Mouse (Mus musculus) MEL (cell line): ENCODE data around the gene Fbxl16.

ENCODE experiments used
- CHD1 ChIP-seq: IDR thresholded peaks from 2 replicates; pipeline ENCODE4 v1.6.1; 2012; ENCODE audit warnings: low read depth, mild to moderate bottlenecking, inconsistent platforms, low read length, improper control_type of control experiment
- CHD2 ChIP-seq: IDR thresholded peaks from 2 replicates; pipeline ENCODE4 v1.6.1; 2011; ENCODE audit warnings: low read length, improper control_type of control experiment
- CTCF ChIP-seq, 3 experiments: IDR thresholded peaks in 2 of 3; conservative IDR thresholded peaks in 1 of 3; 2 replicates each; pipeline ENCODE4 v1.5.1; 2011 to 2012; ENCODE audit warnings: low read length in 3 of 3, low read depth in 2 of 3, mild to moderate bottlenecking in 2 of 3, improper control_type of control experiment in 1 of 3, inconsistent platforms in 1 of 3, mixed read lengths in 1 of 3, moderate library complexity in 1 of 3; ENCODE audit not compliant: control insufficient read depth in 1 of 3, insufficient read depth in 1 of 3, poor library complexity in 1 of 3, severe bottlenecking in 1 of 3
- EP300 ChIP-seq, 2 experiments: IDR thresholded peaks; 2 replicates each; pipeline ENCODE4 v1.6.1; 2011; ENCODE audit warnings: improper control_type of control experiment in 2 of 2, low read length in 2 of 2, low read depth in 1 of 2, mild to moderate bottlenecking in 1 of 2
- GATA1 ChIP-seq: IDR thresholded peaks from 2 replicates; pipeline ENCODE4 v1.6.1; 2011; ENCODE audit warnings: low read depth, low read length, improper control_type of control experiment
- HCFC1 ChIP-seq: IDR thresholded peaks from 2 replicates; pipeline ENCODE4 v1.6.1; 2012; ENCODE audit warnings: low read depth, mild to moderate bottlenecking, inconsistent platforms, low read length, improper control_type of control experiment, moderate library complexity
- JUND ChIP-seq: IDR thresholded peaks from 2 replicates; pipeline ENCODE4 v1.6.1; 2011; ENCODE audit warnings: low read depth, mild to moderate bottlenecking, improper control_type of control experiment, low read length
- POLR2A ChIP-seq, 2 experiments: IDR thresholded peaks; 2 replicates each; pipeline ENCODE4 v1.6.1; 2011 to 2012; ENCODE audit warnings: low read length in 2 of 2, mild to moderate bottlenecking in 2 of 2, control low read depth in 1 of 2, improper control_type of control experiment in 1 of 2, low read depth in 1 of 2, moderate library complexity in 1 of 2; ENCODE audit not compliant: control insufficient read depth in 1 of 2, insufficient read depth in 1 of 2, poor library complexity in 1 of 2
- POLR2AphosphoS5 ChIP-seq: IDR thresholded peaks from 2 replicates; pipeline ENCODE4 v1.6.1; 2012; ENCODE audit warnings: low read depth, borderline replicate concordance, mild to moderate bottlenecking, inconsistent platforms, low read length, moderate library complexity, mixed read lengths
- RAD21 ChIP-seq: IDR thresholded peaks from 2 replicates; pipeline ENCODE4 v1.6.1; 2011; ENCODE audit warnings: mild to moderate bottlenecking, low read depth, low read length, improper control_type of control experiment
- TAL1 ChIP-seq: IDR thresholded peaks from 2 replicates; pipeline ENCODE4 v1.6.1; 2012; ENCODE audit warnings: mild to moderate bottlenecking, inconsistent platforms, low read length, moderate library complexity, mixed read lengths
- TBP ChIP-seq: IDR thresholded peaks from 2 replicates; pipeline ENCODE4 v1.8.0; 2011; ENCODE audit warnings: low read depth, low read length, improper control_type of control experiment
- USF1 ChIP-seq: IDR thresholded peaks from 2 replicates; pipeline ENCODE4 v1.6.1; 2014; ENCODE audit warnings: low read depth, mild to moderate bottlenecking, inconsistent platforms, low read length, improper control_type of control experiment, moderate library complexity
- ZNF384 ChIP-seq: IDR thresholded peaks from 2 replicates; pipeline ENCODE4 v1.6.1; 2012; ENCODE audit warnings: low read depth, mild to moderate bottlenecking, inconsistent platforms, low read length, improper control_type of control experiment

DNA sequence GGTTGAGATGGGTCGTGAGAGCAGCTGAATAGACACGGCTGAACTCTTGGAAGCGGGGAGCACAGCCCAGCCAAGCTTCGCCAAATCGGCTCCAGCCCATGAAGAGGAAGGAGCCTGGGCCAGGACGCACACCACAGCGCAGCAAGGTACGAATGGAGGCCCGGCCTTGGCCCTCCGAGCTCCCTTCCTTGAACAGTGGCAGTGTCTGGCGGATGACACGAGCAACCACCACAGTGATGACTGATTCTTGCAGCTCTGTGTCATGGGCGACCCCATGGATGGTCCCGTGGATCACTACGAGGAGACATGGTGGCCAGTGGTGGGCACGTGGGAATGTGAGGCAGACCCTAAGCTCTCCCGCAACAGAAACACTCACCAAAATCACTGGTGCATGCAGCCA lies 13.9 kb upstream of the Fbxl16 start:
- TF ChIP-seq JUND: no peak
- no peak for TF ChIP-seq POLR2AphosphoS5
- no peak for TF ChIP-seq CTCF (IDR thresholded peaks at IDR 0.05 in 2 of 3, conservative IDR thresholded peaks at IDR 0.05 in 1 of 3; ENCODE audit: control insufficient read depth in 1 of 3, insufficient read depth in 1 of 3, low read depth in 2 of 3, low read length in 3 of 3, poor library complexity in 1 of 3, severe bottlenecking in 1 of 3)
- no peak for TF ChIP-seq TBP
- TF ChIP-seq CHD2: no peak
- no peak for TF ChIP-seq POLR2A (IDR thresholded peaks at IDR 0.05; ENCODE audit: control insufficient read depth in 1 of 2, insufficient read depth in 1 of 2, low read depth in 1 of 2, low read length in 2 of 2, poor library complexity in 1 of 2)
- TF ChIP-seq GATA1: no peak
- no peak for TF ChIP-seq ZNF384
- TF ChIP-seq RAD21: no peak
- TF ChIP-seq TAL1: no peak
- no peak for TF ChIP-seq USF1
- no peak for TF ChIP-seq HCFC1
- TF ChIP-seq CHD1: no peak
- TF ChIP-seq EP300 (IDR thresholded peaks at IDR 0.05; ENCODE audit: low read depth in 1 of 2, low read length in 2 of 2): no peak
